Mouse (Mus musculus): ENCODE measurements around the gene Mgat4a. TPM values are rescaled to one million over a fixed set of nuclear protein-coding genes. Genes with fewer than 3 reads are reported as not detected.
A peak's percentile ranks its signal among the peaks of the same experiment; 100 is the strongest.

Mgat4a gene
- polyA plus RNA-seq, 1 experiment from 2014 or later = 9.3 TPM

GRCm38 (mm10) chr1:37478416-37478815 lies 62.4 kb downstream of the Mgat4a start:
- Histone ChIP-seq H3K36me3 (ENCODE audit: control insufficient read depth, insufficient read depth) (no peaks in the 10 kb centered on the region), H3K9ac (replicated peaks; ENCODE audit: low read depth, low read length) (no peak overlapping the region)
- 71% methylated on average over 7 of the region's 7 CpGs for WGBS

GRCm38 (mm10) chr1:37477928-37478327 lies 62.9 kb downstream of the Mgat4a start:
- 64% methylated on average over 5 of the region's 5 CpGs for WGBS
- no peak for ATAC-seq
- no peaks in the 10 kb centered on the region for H3K9me3 ChIP-seq (ENCODE audit: control insufficient read depth, low read length)
- H3K4me2 ChIP-seq (ENCODE audit: low read length) = 0 out of 2 replicates have a peak overlapping the region, but pooled peaks have one; percentile 2
- H3K27ac ChIP-seq (ENCODE audit: low read length) = no peak overlapping the region; the same call in 1 of the 2 replicates
- peaks cover 3% of the 10 kb centered on the region; the same call in 1 of the 2 replicates for H3K4me1 ChIP-seq (replicated peaks; ENCODE audit: control insufficient read depth, insufficient read depth, low read length)
- H3K9ac ChIP-seq (replicated peaks; ENCODE audit: low read depth, low read length) = 0 out of 2 replicates have a peak overlapping the region, but pooled peaks have one; percentile 9
- no peaks in the 10 kb centered on the region for H3K27me3 ChIP-seq (replicated peaks; ENCODE audit: control insufficient read depth, insufficient read depth, low read length)
- no peak overlapping the region for H3K4me3 ChIP-seq (replicated peaks; ENCODE audit: low read length)
- no peaks in the 10 kb centered on the region for H3K36me3 ChIP-seq (ENCODE audit: control insufficient read depth, insufficient read depth)

More at GRCm38 (mm10) chr1:37478416-37478815, 62.4 kb downstream of the Mgat4a start:
- Histone ChIP-seq H3K4me3 (replicated peaks; ENCODE audit: low read length) (no peak overlapping the region), H3K9me3 (ENCODE audit: control insufficient read depth, low read length) (no peaks in the 10 kb centered on the region), H3K27ac (ENCODE audit: low read length) (no peak overlapping the region), H3K4me2 (ENCODE audit: low read length) (0 out of 2 replicates have a peak overlapping the region, but pooled peaks have one; percentile 2), H3K4me1 (replicated peaks; ENCODE audit: control insufficient read depth, insufficient read depth, low read length) (peaks cover 3% of the 10 kb centered on the region; the same call in 1 of the 2 replicates), H3K27me3 (replicated peaks; ENCODE audit: control insufficient read depth, insufficient read depth, low read length) (no peaks in the 10 kb centered on the region)
- ATAC-seq = no peak

GRCm38 (mm10) chr1:37477250-37477649 lies 63.6 kb downstream of the Mgat4a start:
- Histone ChIP-seq H3K36me3 (ENCODE audit: control insufficient read depth, insufficient read depth) (no peaks in the 10 kb centered on the region), H3K27ac (ENCODE audit: low read length) (no peak overlapping the region), H3K9me3 (ENCODE audit: control insufficient read depth, low read length) (no peaks in the 10 kb centered on the region), H3K27me3 (replicated peaks; ENCODE audit: control insufficient read depth, insufficient read depth, low read length) (no peaks in the 10 kb centered on the region), H3K4me3 (replicated peaks; ENCODE audit: low read length) (no peak overlapping the region), H3K9ac (replicated peaks; ENCODE audit: low read depth, low read length) (no peak overlapping the region), H3K4me1 (replicated peaks; ENCODE audit: control insufficient read depth, insufficient read depth, low read length) (peaks cover 3% of the 10 kb centered on the region; the same call in 1 of the 2 replicates), H3K4me2 (ENCODE audit: low read length) (no peak overlapping the region)
- WGBS = 90% methylated on average over 5 of the region's 5 CpGs
- no peak for ATAC-seq

GRCm38 (mm10) chr1:37475312-37475711 lies 65.5 kb downstream of the Mgat4a start:
- ATAC-seq = no peak
- Histone ChIP-seq H3K27me3 (replicated peaks; ENCODE audit: control insufficient read depth, insufficient read depth, low read length) (no peaks in the 10 kb centered on the region), H3K9ac (replicated peaks; ENCODE audit: low read depth, low read length) (no peak overlapping the region), H3K27ac (ENCODE audit: low read length) (no peak overlapping the region), H3K4me1 (replicated peaks; ENCODE audit: control insufficient read depth, insufficient read depth, low read length) (peaks cover 3% of the 10 kb centered on the region; the same call in 1 of the 2 replicates), H3K36me3 (ENCODE audit: control insufficient read depth, insufficient read depth) (no peaks in the 10 kb centered on the region), H3K4me2 (ENCODE audit: low read length) (no peak overlapping the region), H3K9me3 (ENCODE audit: control insufficient read depth, low read length) (no peaks in the 10 kb centered on the region), H3K4me3 (replicated peaks; ENCODE audit: low read length) (no peak overlapping the region)
- WGBS = 93% methylated on average over 3 of the region's 3 CpGs

GRCm38 (mm10) chr1:37474634-37475190 lies 66.1 kb downstream of the Mgat4a start:
- H3K36me3 ChIP-seq (ENCODE audit: control insufficient read depth, insufficient read depth) = no peaks in the 10 kb centered on the region
- no peak overlapping the region for H3K9ac ChIP-seq (replicated peaks; ENCODE audit: low read depth, low read length)
- H3K9me3 ChIP-seq (ENCODE audit: control insufficient read depth, low read length) = no peaks in the 10 kb centered on the region
- H3K4me1 ChIP-seq (replicated peaks; ENCODE audit: control insufficient read depth, insufficient read depth, low read length) = peaks cover 3% of the 10 kb centered on the region; the same call in 1 of the 2 replicates
- no peak overlapping the region for H3K27ac ChIP-seq (ENCODE audit: low read length)
- H3K4me2 ChIP-seq (ENCODE audit: low read length) = no peak overlapping the region
- H3K27me3 ChIP-seq (replicated peaks; ENCODE audit: control insufficient read depth, insufficient read depth, low read length) = no peaks in the 10 kb centered on the region
- no peak for ATAC-seq
- H3K4me3 ChIP-seq (replicated peaks; ENCODE audit: low read length) = no peak overlapping the region
- 88% methylated on average over 6 of the region's 6 CpGs for WGBS

GRCm38 (mm10) chr1:37474046-37474445 lies 66.8 kb downstream of the Mgat4a start:
- Histone ChIP-seq H3K4me1 (replicated peaks; ENCODE audit: control insufficient read depth, insufficient read depth, low read length) (peaks cover 3% of the 10 kb centered on the region; the same call in 1 of the 2 replicates), H3K9ac (replicated peaks; ENCODE audit: low read depth, low read length) (no peak overlapping the region), H3K27me3 (replicated peaks; ENCODE audit: control insufficient read depth, insufficient read depth, low read length) (no peaks in the 10 kb centered on the region), H3K4me2 (ENCODE audit: low read length) (no peak overlapping the region), H3K27ac (ENCODE audit: low read length) (no peak overlapping the region), H3K9me3 (ENCODE audit: control insufficient read depth, low read length) (no peaks in the 10 kb centered on the region), H3K36me3 (ENCODE audit: control insufficient read depth, insufficient read depth) (no peaks in the 10 kb centered on the region), H3K4me3 (replicated peaks; ENCODE audit: low read length) (no peak overlapping the region)
- ATAC-seq = no peak
- WGBS = 85% methylated on average over 8 of the region's 8 CpGs

- ATAC-seq = no peak
- WGBS = 87% methylated on average over 10 of the region's 10 CpGs
These were observed 67.6 kb downstream of the Mgat4a start for GRCm38 (mm10) chr1:37473251-37473650.

GRCm38 (mm10) chr1:37471179-37472148 lies 69.4 kb downstream of the Mgat4a start:
- 84% methylated on average over 6 of the region's 6 CpGs for WGBS
- Histone ChIP-seq H3K4me1 (replicated peaks; ENCODE audit: control insufficient read depth, insufficient read depth, low read length) (no peaks in the 10 kb centered on the region), H3K9me3 (ENCODE audit: control insufficient read depth, low read length) (no peaks in the 10 kb centered on the region), H3K4me3 (replicated peaks; ENCODE audit: low read length) (no peak overlapping the region), H3K36me3 (ENCODE audit: control insufficient read depth, insufficient read depth) (no peaks in the 10 kb centered on the region), H3K27me3 (replicated peaks; ENCODE audit: control insufficient read depth, insufficient read depth, low read length) (no peaks in the 10 kb centered on the region), H3K9ac (replicated peaks; ENCODE audit: low read depth, low read length) (no peak overlapping the region), H3K4me2 (ENCODE audit: low read length) (no peak overlapping the region), H3K27ac (ENCODE audit: low read length) (no peak overlapping the region)
- ATAC-seq = no peak

More at GRCm38 (mm10) chr1:37473251-37473650, 67.6 kb downstream of the Mgat4a start:
- no peak overlapping the region for H3K4me2 ChIP-seq (ENCODE audit: low read length)
- no peaks in the 10 kb centered on the region for H3K9me3 ChIP-seq (ENCODE audit: control insufficient read depth, low read length)
- H3K9ac ChIP-seq (replicated peaks; ENCODE audit: low read depth, low read length) = no peak overlapping the region
- H3K4me1 ChIP-seq (replicated peaks; ENCODE audit: control insufficient read depth, insufficient read depth, low read length) = peaks cover under 1% of the 10 kb centered on the region; the same call in 1 of the 2 replicates
- H3K27ac ChIP-seq (ENCODE audit: low read length) = no peak overlapping the region
- no peak overlapping the region for H3K4me3 ChIP-seq (replicated peaks; ENCODE audit: low read length)
- H3K36me3 ChIP-seq (ENCODE audit: control insufficient read depth, insufficient read depth) = no peaks in the 10 kb centered on the region
- H3K27me3 ChIP-seq (replicated peaks; ENCODE audit: control insufficient read depth, insufficient read depth, low read length) = no peaks in the 10 kb centered on the region

- WGBS = 93% methylated on average over 5 of the region's 5 CpGs
These were observed 71.8 kb downstream of the Mgat4a start for GRCm38 (mm10) chr1:37469007-37469406.

More at GRCm38 (mm10) chr1:37469007-37469406, 71.8 kb downstream of the Mgat4a start:
- H3K4me2 ChIP-seq (ENCODE audit: low read length) = no peak overlapping the region
- no peaks in the 10 kb centered on the region for H3K27me3 ChIP-seq (replicated peaks; ENCODE audit: control insufficient read depth, insufficient read depth, low read length)
- ATAC-seq = no peak
- no peaks in the 10 kb centered on the region for H3K4me1 ChIP-seq (replicated peaks; ENCODE audit: control insufficient read depth, insufficient read depth, low read length)
- no peaks in the 10 kb centered on the region for H3K9me3 ChIP-seq (ENCODE audit: control insufficient read depth, low read length)
- no peak overlapping the region for H3K9ac ChIP-seq (replicated peaks; ENCODE audit: low read depth, low read length)
- H3K36me3 ChIP-seq (ENCODE audit: control insufficient read depth, insufficient read depth) = no peaks in the 10 kb centered on the region
- no peak overlapping the region for H3K4me3 ChIP-seq (replicated peaks; ENCODE audit: low read length)
- H3K27ac ChIP-seq (ENCODE audit: low read length) = no peak overlapping the region
